Mouse (Mus musculus) hindbrain, embryonic 14.5 days (tissue): ENCODE measurements around the gene Pla2g6. TPM values are rescaled to one million over a fixed set of nuclear protein-coding genes. Genes with fewer than 3 reads are reported as not detected.
A peak's percentile ranks its signal among the peaks of the same experiment; 100 is the strongest.

Experiments
- ATAC-seq: fragments of 200-750 bp; cut with Nextera tagmentation; 2 replicates; pipeline ENCODE4 v1.8.0; 2017; ENCODE audit warnings: moderate number of reproducible peaks, mild to moderate bottlenecking, moderate TSS enrichment, moderate library complexity; ENCODE audit not compliant: low FRiP score
- DNase-seq: peaks from one replicate; pipeline ENCODE4 v3.0.0-alpha.2; 2015; ENCODE audit warnings: low spot score
- H3K27ac ChIP-seq: fragments of 300-500 bp; sonication (generic); 2 replicates; pipeline ENCODE4 v1.5.1; 2014; ENCODE audit warnings: mild to moderate bottlenecking, moderate library complexity
- H3K27me3 ChIP-seq: fragments of 300-500 bp; sonication (generic); 2 replicates; pipeline ENCODE4 v1.6.1; 2014; ENCODE audit warnings: mild to moderate bottlenecking, low read length, mixed read lengths; ENCODE audit not compliant: control insufficient read depth, insufficient read depth
- H3K36me3 ChIP-seq: fragments of 300-500 bp; sonication (generic); replicated peaks from 2 replicates; pipeline ENCODE4 v1.6.1; 2014; ENCODE audit not compliant: control insufficient read depth, insufficient read depth
- H3K4me1 ChIP-seq: fragments of 300-500 bp; sonication (generic); replicated peaks from 2 replicates; pipeline ENCODE4 v1.6.1; 2014; ENCODE audit warnings: antibody characterized with exemption, low read length, mixed read lengths; ENCODE audit not compliant: control insufficient read depth, insufficient read depth
- H3K4me2 ChIP-seq: fragments of 300-500 bp; sonication (generic); replicated peaks from 2 replicates; pipeline ENCODE4 v1.6.1; 2014; ENCODE audit warnings: mild to moderate bottlenecking, moderate library complexity
- H3K4me3 ChIP-seq: fragments of 300-500 bp; sonication (generic); replicated peaks from 2 replicates; pipeline ENCODE4 v1.5.1; 2014; ENCODE audit warnings: mild to moderate bottlenecking, low read length
- H3K9ac ChIP-seq: fragments of 300-500 bp; sonication (generic); 2 replicates; pipeline ENCODE4 v1.6.1; 2014
- H3K9me3 ChIP-seq: fragments of 300-500 bp; sonication (generic); 2 replicates; pipeline ENCODE4 v1.6.1; 2016; ENCODE audit warnings: low read length; ENCODE audit not compliant: control insufficient read depth
- WGBS: fragments of 180-500 bp; shearing (Covaris S2); extraction: QIAGEN DNeasy Blood & Tissue Kit; methylation state at CpG from one replicate; pipeline ENCODE4 v1.1.7; 2014; 5-methylcytosine and 5-hydroxymethylcytosine counted together
- polyA plus RNA-seq: library from polyadenylated mRNA; unstranded; fragments of >200 nt; fragmentation: Nextera tagmentation; extraction: Ambion mirVana; gene quantifications from 2 replicates; pipeline ENCODE4 v1.2.1, GENCODE M21; 2014

Gene Pla2g6
- polyA plus RNA-seq, 1 experiment from 2014 or later: 22.9 TPM

- ATAC-seq (no peak), DNase-seq (no peak)
- Histone ChIP-seq H3K4me2 (peak overlapping the region; percentile 69), H3K4me1 (peaks cover 30% of the 10 kb centered on the region), H3K9ac (0 out of 2 replicates have a peak overlapping the region, but pooled peaks have one; percentile 11), H3K27me3 (no peaks in the 10 kb centered on the region), H3K27ac (peak overlapping the region; percentile 93), H3K4me3 (no peak overlapping the region), H3K9me3 (no peaks in the 10 kb centered on the region), H3K36me3 (no peaks in the 10 kb centered on the region)
- 60% methylated on average over 4 of the region's 4 CpGs for WGBS
Observed at GRCm38 (mm10) chr15:79326264-79326663, 1.9 kb downstream of the Pla2g6 start.

GRCm38 (mm10) chr15:79325742-79326141, 2.4 kb downstream of the Pla2g6 start:
- Histone ChIP-seq H3K9ac (no peak overlapping the region), H3K4me3 (no peak overlapping the region), H3K27ac (no peak overlapping the region), H3K27me3 (no peaks in the 10 kb centered on the region), H3K4me1 (peaks cover 30% of the 10 kb centered on the region), H3K36me3 (no peaks in the 10 kb centered on the region), H3K4me2 (no peak overlapping the region), H3K9me3 (no peaks in the 10 kb centered on the region)
- DNase-seq (no peak), ATAC-seq (no peak)
- 83% methylated on average over 3 of the region's 3 CpGs for whole genome bisulfite sequencing

DNA sequence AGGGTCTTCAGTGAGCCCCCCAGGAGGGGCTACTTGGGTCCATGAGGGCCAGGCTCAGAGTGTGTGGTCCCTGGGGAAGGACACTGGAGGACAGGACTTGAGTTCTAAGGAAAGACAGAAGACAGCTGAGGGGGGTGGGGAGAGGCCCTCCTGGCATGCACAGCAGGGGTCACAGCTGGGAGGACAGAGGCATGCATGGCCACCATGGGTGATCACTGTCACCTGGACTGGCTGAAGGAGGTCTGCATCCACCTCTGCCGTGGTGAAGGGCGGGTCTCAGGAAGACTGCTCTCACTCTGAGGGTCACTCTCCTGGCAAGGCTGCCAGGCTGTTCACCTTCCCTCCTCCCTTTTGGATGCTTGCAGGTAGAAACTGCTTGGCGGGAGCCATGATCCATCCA, 3.8 kb downstream of the Pla2g6 start:
- WGBS: 93% methylated on average over 3 of the region's 3 CpGs
- Histone ChIP-seq H3K27ac (0 out of 2 replicates have a peak overlapping the region, but pooled peaks have one; percentile 54), H3K9ac (no peak overlapping the region), H3K4me3 (no peak overlapping the region), H3K27me3 (no peaks in the 10 kb centered on the region), H3K4me1 (peaks cover 30% of the 10 kb centered on the region), H3K36me3 (no peaks in the 10 kb centered on the region), H3K9me3 (no peaks in the 10 kb centered on the region), H3K4me2 (no peak overlapping the region)
- ATAC-seq (no peak), DNase-seq (no peak)

DNA sequence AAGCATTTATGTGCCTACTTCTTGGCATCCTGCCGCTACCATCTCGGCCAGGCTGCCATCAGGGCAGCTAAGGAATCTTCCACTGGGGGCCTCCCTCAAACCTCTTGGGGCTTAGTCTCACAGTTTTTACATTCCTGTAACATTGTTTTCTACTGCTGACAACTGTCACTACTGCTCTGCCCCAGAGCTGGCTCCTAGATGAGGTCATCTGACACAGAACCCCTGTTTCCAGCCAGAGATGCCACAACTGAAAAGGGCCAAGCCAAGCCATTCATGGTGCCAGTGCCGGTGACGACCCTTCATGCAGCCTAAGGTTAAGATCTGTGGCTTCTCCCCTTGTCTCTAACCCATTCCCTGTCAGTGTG, 4.4 kb downstream of the Pla2g6 start:
- no peak overlapping the region for H3K4me2 ChIP-seq
- H3K36me3 ChIP-seq: no peaks in the 10 kb centered on the region
- peak overlapping the region; percentile 54; the same call in 1 of the 2 replicates for H3K27ac ChIP-seq
- DNase-seq (no peak), ATAC-seq (no peak)
- H3K4me3 ChIP-seq: no peak overlapping the region
- no peaks in the 10 kb centered on the region for H3K27me3 ChIP-seq
- no peak overlapping the region for H3K9ac ChIP-seq
- 82% methylated on average over 4 of the region's 4 CpGs for WGBS
- no peaks in the 10 kb centered on the region for H3K9me3 ChIP-seq
- peaks cover 30% of the 10 kb centered on the region for H3K4me1 ChIP-seq

DNA sequence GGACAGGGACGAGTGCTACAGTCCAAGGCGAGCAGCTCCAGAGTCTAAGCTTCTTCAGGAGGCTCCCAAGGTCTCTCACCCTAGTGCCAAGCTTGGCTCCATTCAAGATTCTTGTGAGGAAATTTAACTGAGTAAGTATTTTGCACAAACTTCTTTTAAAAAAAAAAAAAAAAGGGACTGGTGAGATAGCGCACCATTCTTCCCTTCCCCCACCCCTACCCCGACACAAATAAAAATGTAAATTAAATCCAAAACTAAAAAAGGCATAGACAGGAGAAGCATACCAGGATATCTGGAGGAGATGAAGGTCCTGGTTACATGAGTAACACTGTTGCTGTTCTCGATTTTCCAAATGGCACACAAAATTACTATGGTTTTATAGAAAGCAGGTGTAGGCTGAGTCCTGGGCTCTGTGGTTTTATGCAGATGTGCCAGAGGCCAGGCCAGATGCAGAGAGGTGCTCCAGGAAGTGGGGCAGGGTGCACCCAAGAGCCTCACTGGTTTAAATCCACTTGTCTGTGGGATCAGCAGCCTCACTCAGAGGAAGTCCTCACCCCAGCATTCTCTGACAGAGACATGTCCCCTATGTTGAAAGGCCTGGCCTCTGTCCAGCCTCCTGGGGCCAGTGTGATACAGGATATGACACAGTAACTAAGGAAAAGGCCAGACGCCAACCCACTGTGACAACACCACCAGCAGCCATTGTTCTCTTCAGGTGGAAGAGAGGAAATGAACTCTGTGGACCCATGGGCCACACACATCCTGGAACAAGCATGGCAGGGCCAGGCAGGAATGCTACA, 5.0 kb downstream of the Pla2g6 start:
- Histone ChIP-seq H3K9me3 (no peaks in the 10 kb centered on the region), H3K4me3 (no peak overlapping the region), H3K36me3 (no peaks in the 10 kb centered on the region), H3K27me3 (no peaks in the 10 kb centered on the region), H3K4me2 (no peak overlapping the region), H3K27ac (peak overlapping the region; percentile 54; the same call in 1 of the 2 replicates), H3K4me1 (peaks cover 30% of the 10 kb centered on the region), H3K9ac (no peak overlapping the region)
- WGBS: 79% methylated on average over 6 of the region's 6 CpGs
- DNase-seq (no peak), ATAC-seq (no peak)

DNA sequence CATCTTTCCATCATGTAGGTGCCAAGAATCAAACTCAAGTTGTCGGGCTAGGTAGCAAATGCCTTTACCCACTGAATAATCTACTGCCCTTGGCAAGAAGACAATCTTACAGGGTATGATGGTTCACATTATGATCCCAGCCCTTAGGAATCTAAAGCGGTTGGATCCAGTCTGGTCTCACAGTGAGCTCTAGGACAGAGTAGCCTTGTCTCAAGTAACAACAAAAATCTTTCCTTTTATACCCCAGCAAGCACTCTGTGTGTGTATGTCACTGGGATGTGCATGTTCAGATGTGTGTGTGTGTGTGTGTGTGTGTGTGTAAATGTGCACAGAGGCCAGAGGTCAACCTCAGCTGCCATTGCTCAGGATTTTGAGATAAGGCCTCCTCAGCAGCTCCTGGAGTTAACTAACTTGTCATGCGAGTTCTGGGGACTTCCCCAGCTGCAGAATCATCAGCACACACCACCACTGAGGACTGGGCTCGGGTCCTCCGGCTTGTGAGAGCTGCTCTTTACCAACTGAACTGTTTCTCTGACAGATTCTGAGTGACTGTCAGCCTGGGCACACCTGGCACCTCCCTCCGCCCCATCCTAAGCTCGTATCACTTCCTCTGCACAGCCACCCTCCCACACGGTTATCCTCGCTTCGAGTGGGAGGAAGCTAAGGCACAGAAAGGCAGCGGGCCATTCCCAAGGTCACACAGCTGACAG, 5.8 kb downstream of the Pla2g6 start:
- ATAC-seq: no peak
- WGBS: 78% methylated on average over 11 of the region's 11 CpGs
- H3K9me3 ChIP-seq: no peaks in the 10 kb centered on the region

GRCm38 (mm10) chr15:79321733-79322190, 6.4 kb downstream of the Pla2g6 start:
- Histone ChIP-seq H3K4me2 (no peak overlapping the region), H3K9me3 (no peaks in the 10 kb centered on the region), H3K27me3 (no peaks in the 10 kb centered on the region), H3K36me3 (no peaks in the 10 kb centered on the region), H3K27ac (no peak overlapping the region), H3K4me3 (no peak overlapping the region), H3K4me1 (peaks cover 21% of the 10 kb centered on the region), H3K9ac (no peak overlapping the region)
- ATAC-seq (no peak), DNase-seq (no peak)
- 87% methylated on average over 5 of the region's 5 CpGs for WGBS

More for the DNA sequence above, 5.8 kb downstream of the Pla2g6 start:
- Histone ChIP-seq H3K9ac (no peak overlapping the region), H3K4me3 (no peak overlapping the region), H3K36me3 (no peaks in the 10 kb centered on the region), H3K4me1 (peaks cover 28% of the 10 kb centered on the region), H3K4me2 (no peak overlapping the region), H3K27me3 (no peaks in the 10 kb centered on the region), H3K27ac (no peak overlapping the region)
- no peak for DNase-seq

GRCm38 (mm10) chr15:79313848-79314369, 14.3 kb downstream of the Pla2g6 start:
- DNase-seq (no peak), ATAC-seq (no peak)
- Histone ChIP-seq H3K4me2 (no peak overlapping the region), H3K36me3 (0 out of 2 replicates have a peak, but pooled peaks cover 15% of the 10 kb centered on the region), H3K9ac (no peak overlapping the region), H3K27ac (no peak overlapping the region), H3K27me3 (no peaks in the 10 kb centered on the region), H3K9me3 (no peaks in the 10 kb centered on the region), H3K4me3 (no peak overlapping the region), H3K4me1 (no peaks in the 10 kb centered on the region)
- WGBS: 78% methylated on average over 8 of the region's 8 CpGs

GRCm38 (mm10) chr15:79307861-79308260, 20.3 kb downstream of the Pla2g6 start:
- Histone ChIP-seq H3K27ac (no peak overlapping the region), H3K36me3 (0 out of 2 replicates have a peak, but pooled peaks cover 26% of the 10 kb centered on the region), H3K27me3 (no peaks in the 10 kb centered on the region), H3K9ac (no peak overlapping the region), H3K4me3 (no peak overlapping the region), H3K4me2 (no peak overlapping the region), H3K9me3 (no peaks in the 10 kb centered on the region), H3K4me1 (no peaks in the 10 kb centered on the region)
- no peak for DNase-seq
- no peak for ATAC-seq
- WGBS: 77% methylated on average over 4 of the region's 4 CpGs
